Mouse (Mus musculus) ES-Bruce4 (cell line): ENCODE results near the gene Dpy19l3.

Experiments used
- CTCF ChIP-seq: IDR thresholded peaks from one replicate; pipeline ENCODE4 v1.8.1; 2011; ENCODE audit warnings: low read depth, low read length
- EP300 ChIP-seq: IDR thresholded peaks from 2 replicates; pipeline ENCODE4 v1.6.1; 2011; ENCODE audit warnings: low read depth, low read length; ENCODE audit not compliant: insufficient read depth

DNA sequence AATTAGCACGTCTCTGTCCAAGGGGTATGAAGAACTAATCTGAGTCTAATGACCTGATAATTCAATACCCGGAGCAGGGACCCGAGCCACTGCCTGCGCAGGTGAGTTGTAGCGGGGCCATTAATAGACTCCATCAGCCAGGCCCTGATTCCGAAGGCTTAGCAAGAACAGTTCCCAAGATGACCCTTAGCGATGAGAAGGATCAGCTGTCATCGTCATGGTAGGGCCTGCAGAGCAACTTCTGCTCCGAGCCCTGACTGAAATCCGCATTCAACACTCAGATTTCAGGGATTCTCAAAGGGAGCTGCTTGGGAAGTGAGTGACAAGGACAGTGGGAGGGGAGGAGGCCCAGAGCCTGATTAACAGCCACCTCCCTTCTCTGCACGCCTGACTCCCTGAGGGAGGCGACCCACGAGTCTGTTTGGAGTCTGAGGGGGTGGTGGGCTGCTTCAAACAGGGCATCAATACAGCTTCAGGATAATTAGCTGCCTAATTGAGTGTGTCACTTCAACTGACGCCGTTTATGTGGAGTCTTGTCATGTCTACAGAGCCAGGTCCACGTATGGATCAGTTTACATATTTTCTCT, 90.4 kb downstream of the Dpy19l3 start:
- TF ChIP-seq CTCF (no peak), EP300 (no peak)
